Mouse (Mus musculus) liver, embryonic 14.5 days (tissue): ENCODE results near the gene T2.

Source experiments
- CTCF ChIP-seq: IDR thresholded peaks from 2 replicates; pipeline ENCODE4 v1.5.1; 2016; ENCODE audit warnings: antibody characterized with exemption, low read depth, control low read depth
- EP300 ChIP-seq: IDR thresholded peaks from 2 replicates; pipeline ENCODE4 v1.6.1; 2016; ENCODE audit warnings: antibody characterized with exemption, low read depth

DNA sequence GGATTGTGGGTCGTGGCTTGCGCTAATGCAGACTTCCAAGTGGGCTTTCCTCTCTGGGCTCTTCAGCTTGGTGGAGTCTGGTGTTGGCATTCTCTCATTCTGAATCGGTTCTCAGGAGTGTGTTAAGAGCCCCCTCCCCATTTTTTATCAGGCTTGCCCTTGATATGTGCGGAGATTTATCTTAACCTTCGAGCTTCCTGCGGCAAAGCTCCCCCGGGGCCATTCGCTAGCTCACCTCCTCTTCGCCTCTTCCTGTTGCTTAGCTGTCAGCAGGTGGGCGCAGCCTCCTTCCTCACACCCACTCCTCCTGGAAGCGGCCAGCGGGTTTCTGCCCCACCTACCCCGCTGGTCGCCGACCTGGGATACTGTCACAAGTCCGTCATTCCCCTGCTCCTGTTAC lies 73.6 kb downstream of the T2 start:
- TF ChIP-seq CTCF = no peak
- no peak for TF ChIP-seq EP300
